Mouse (Mus musculus) heart, embryonic 15.5 days (tissue): ENCODE data around the gene Sat2. TPM values are rescaled to one million over a fixed set of nuclear protein-coding genes. Genes with fewer than 3 reads are reported as not detected.

ENCODE experiments used
- ATAC-seq: fragments of 200-750 bp; cut with Nextera tagmentation; replicated peaks from 2 replicates; pipeline ENCODE4 v1.8.0; 2017; ENCODE audit warnings: low read depth, moderate TSS enrichment; ENCODE audit not compliant: insufficient number of reproducible peaks, insufficient read depth, low FRiP score
- H3K27ac ChIP-seq: fragments of 300-500 bp; sonication (generic); 2 replicates; pipeline ENCODE4 v1.5.1; 2015; ENCODE audit warnings: mild to moderate bottlenecking, inconsistent platforms
- H3K27me3 ChIP-seq: fragments of 300-500 bp; sonication (generic); 2 replicates; pipeline ENCODE4 v1.6.1; 2015; ENCODE audit warnings: inconsistent platforms
- H3K36me3 ChIP-seq: fragments of 300-500 bp; sonication (generic); 2 replicates; pipeline ENCODE4 v1.6.1; 2015; ENCODE audit warnings: mild to moderate bottlenecking, inconsistent platforms
- H3K4me1 ChIP-seq: fragments of 300-500 bp; sonication (generic); replicated peaks from 2 replicates; pipeline ENCODE4 v1.6.1; 2015; ENCODE audit warnings: inconsistent platforms
- H3K4me2 ChIP-seq: fragments of 300-500 bp; sonication (generic); 2 replicates; pipeline ENCODE4 v1.6.1; 2015; ENCODE audit warnings: inconsistent platforms, mild to moderate bottlenecking, moderate library complexity
- H3K4me3 ChIP-seq: fragments of 300-500 bp; sonication (generic); 2 replicates; pipeline ENCODE4 v1.5.1; 2015; ENCODE audit warnings: mild to moderate bottlenecking, inconsistent platforms
- H3K9ac ChIP-seq: fragments of 300-500 bp; sonication (generic); 2 replicates; pipeline ENCODE4 v1.6.1; 2015; ENCODE audit warnings: mild to moderate bottlenecking, inconsistent platforms
- H3K9me3 ChIP-seq: fragments of 300-500 bp; sonication (generic); replicated peaks from 2 replicates; pipeline ENCODE4 v1.6.1; 2016; ENCODE audit warnings: inconsistent platforms
- WGBS: fragments of 180-500 bp; shearing (Covaris S2); methylation state at CpG from one replicate; pipeline ENCODE4 v1.1.7; 2015; ENCODE audit warnings: mixed read lengths; 5-methylcytosine and 5-hydroxymethylcytosine counted together
- polyA plus RNA-seq: library from polyadenylated mRNA; unstranded; fragments of >200 nt; fragmentation: Nextera tagmentation; extraction: Ambion mirVana; gene quantifications from 2 replicates; pipeline ENCODE4 v1.2.1, GENCODE M21; 2015

Gene Sat2
- polyA plus RNA-seq, 1 experiment from 2014 or later: 16.7 TPM

GRCm38 (mm10) chr11:69635471-69635870, 13.6 kb downstream of the Sat2 start:
- 79% methylated on average over 3 of the region's 3 CpGs for WGBS
- Histone ChIP-seq H3K4me1 (peaks cover 21% of the 10 kb centered on the region), H3K9me3 (no peaks in the 10 kb centered on the region), H3K4me2 (no peak overlapping the region), H3K4me3 (no peak overlapping the region), H3K27me3 (no peaks in the 10 kb centered on the region), H3K27ac (no peak overlapping the region), H3K9ac (no peak overlapping the region), H3K36me3 (peaks cover 17% of the 10 kb centered on the region)
- ATAC-seq: no peak

DNA sequence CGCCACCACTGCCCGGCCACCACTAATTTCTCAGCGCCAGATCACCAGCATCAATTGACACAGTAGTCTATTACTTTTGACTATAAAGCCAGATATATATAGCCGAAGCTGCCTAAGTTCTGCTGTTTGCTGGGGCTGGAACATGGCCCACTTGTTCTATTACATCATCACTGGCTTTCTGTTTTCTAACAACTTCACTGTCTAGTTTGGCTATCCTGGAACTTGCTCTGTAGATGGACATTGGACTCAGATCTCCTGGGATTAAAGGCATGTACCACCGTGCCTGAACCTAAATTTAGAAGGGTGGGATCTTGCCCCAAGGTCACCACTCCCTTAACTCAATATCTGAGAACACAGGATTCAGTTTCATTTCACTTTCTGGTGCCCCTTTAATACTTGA, 24.0 kb downstream of the Sat2 start:
- no peak for ATAC-seq
- Histone ChIP-seq H3K9ac (no peak overlapping the region), H3K4me1 (no peaks in the 10 kb centered on the region), H3K36me3 (peaks cover 92% of the 10 kb centered on the region), H3K9me3 (no peaks in the 10 kb centered on the region), H3K4me3 (no peak overlapping the region), H3K27ac (no peak overlapping the region), H3K27me3 (no peaks in the 10 kb centered on the region), H3K4me2 (no peak overlapping the region)
- 83% methylated on average over 5 of the region's 5 CpGs for WGBS

- Histone ChIP-seq H3K27me3 (no peaks in the 10 kb centered on the region), H3K4me2 (no peak overlapping the region), H3K4me1 (peaks cover 19% of the 10 kb centered on the region), H3K9me3 (no peaks in the 10 kb centered on the region), H3K4me3 (no peak overlapping the region), H3K27ac (no peak overlapping the region), H3K36me3 (peaks cover 76% of the 10 kb centered on the region), H3K9ac (no peak overlapping the region)
- 54% methylated on average over 5 of the region's 5 CpGs for WGBS
- no peak for ATAC-seq
Measured at GRCm38 (mm10) chr11:69653399-69653798, 31.6 kb downstream of the Sat2 start.

DNA sequence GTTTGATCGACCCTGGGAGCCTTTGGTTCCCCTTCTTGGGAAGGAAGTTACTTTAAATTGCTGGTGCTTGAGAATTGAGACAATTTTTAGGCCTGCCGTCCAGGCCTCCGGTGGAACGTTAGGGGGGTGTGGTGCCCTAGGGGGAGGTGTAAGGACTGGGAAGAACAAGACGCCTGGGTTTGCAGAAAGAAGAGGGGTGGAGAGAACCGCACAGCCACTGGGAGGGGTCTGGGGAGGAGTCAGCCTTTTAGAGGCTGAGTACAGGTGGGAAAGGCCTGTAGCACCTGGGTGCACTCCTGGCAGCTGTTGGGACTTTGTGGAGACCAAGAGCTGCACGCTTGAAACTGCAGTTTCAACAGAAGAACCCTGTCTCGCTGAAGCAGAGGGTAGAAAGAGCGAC, 32.9 kb downstream of the Sat2 start:
- no peak overlapping the region for H3K4me3 ChIP-seq

GRCm38 (mm10) chr11:69655264-69656064, 33.6 kb downstream of the Sat2 start, which contains the start of gene Sox15:
Sox15 (plus strand) TSS chr11:69655314.
- Histone ChIP-seq H3K9ac (peak within 1 kb of the TSS; percentile 32; the same call in 1 of the 2 replicates), H3K36me3 (peaks cover 74% of the 10 kb centered on the region), H3K4me3 (no peak within 1 kb of the TSS), H3K27me3 (no peaks in the 10 kb centered on the region), H3K4me2 (peak within 1 kb of the TSS; percentile 39; the same call in 1 of the 2 replicates), H3K9me3 (no peaks in the 10 kb centered on the region), H3K27ac (peak within 1 kb of the TSS; percentile 24; the same call in 1 of the 2 replicates), H3K4me1 (peaks cover 19% of the 10 kb centered on the region)
- ATAC-seq: 0 out of 2 replicates have a peak, but pooled peaks have one; percentile 55
- 20% methylated on average over 34 of the region's 34 CpGs for WGBS

More for the DNA sequence above, 32.9 kb downstream of the Sat2 start:
- no peak for ATAC-seq
- H3K27me3 ChIP-seq: no peaks in the 10 kb centered on the region
- H3K4me1 ChIP-seq: peaks cover 19% of the 10 kb centered on the region
- peak overlapping the region; percentile 24; the same call in 1 of the 2 replicates for H3K27ac ChIP-seq
- WGBS: 50% methylated on average over 9 of the region's 9 CpGs
- no peak overlapping the region for H3K9ac ChIP-seq
- no peaks in the 10 kb centered on the region for H3K9me3 ChIP-seq
- H3K4me2 ChIP-seq: no peak overlapping the region
- H3K36me3 ChIP-seq: peaks cover 74% of the 10 kb centered on the region

- WGBS: 72% methylated on average over 5 of the region's 5 CpGs
- Histone ChIP-seq H3K4me2 (no peak overlapping the region), H3K9ac (no peak overlapping the region; the same call in 1 of the 2 replicates), H3K27me3 (no peaks in the 10 kb centered on the region), H3K4me3 (no peak overlapping the region), H3K36me3 (peaks cover 68% of the 10 kb centered on the region), H3K27ac (no peak overlapping the region), H3K9me3 (no peaks in the 10 kb centered on the region), H3K4me1 (peaks cover 22% of the 10 kb centered on the region)
- no peak for ATAC-seq
Measured at GRCm38 (mm10) chr11:69656065-69656455, 34.2 kb downstream of the Sat2 start.

DNA sequence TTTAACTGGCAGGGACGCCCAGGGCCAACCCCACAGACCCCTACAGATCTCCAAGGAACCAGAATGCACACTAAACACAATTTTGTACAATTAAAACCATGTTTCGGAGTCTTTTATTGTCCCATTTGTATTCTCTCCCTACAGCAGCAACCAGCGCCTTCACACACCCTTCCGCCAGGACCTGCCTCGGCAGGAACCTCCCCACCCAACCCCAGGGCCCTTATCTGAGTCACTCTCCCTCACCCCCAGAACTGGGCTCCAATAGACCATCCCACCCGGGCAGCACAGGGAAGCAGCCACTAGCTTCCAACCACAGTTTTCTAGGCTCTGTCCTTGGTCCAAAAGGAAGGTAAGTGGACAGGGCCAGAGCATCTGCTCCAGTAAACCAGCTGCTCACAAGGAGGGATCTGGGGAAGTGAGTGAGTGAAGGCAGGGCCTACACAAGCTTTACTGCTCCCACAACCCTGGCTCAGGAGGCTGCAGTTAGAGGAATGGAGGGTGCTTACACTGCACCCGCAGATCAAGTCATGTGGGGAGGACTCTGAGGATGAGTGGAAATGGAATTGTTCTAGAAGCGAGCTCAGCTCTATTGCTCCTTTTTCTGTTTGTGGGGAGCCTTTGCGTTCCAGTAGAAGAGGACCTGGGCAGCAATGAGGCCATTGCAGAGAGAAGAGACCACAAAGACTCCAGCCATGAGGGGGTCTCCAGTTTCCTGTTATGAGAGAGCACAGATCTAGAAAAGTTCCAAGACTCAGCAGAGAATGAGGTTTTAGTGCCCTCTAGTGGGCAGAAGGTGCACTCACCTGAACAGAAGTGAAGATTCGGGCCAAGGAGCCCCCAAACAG, 35.0 kb downstream of the Sat2 start:
- H3K9me3 ChIP-seq: no peaks in the 10 kb centered on the region

DNA sequence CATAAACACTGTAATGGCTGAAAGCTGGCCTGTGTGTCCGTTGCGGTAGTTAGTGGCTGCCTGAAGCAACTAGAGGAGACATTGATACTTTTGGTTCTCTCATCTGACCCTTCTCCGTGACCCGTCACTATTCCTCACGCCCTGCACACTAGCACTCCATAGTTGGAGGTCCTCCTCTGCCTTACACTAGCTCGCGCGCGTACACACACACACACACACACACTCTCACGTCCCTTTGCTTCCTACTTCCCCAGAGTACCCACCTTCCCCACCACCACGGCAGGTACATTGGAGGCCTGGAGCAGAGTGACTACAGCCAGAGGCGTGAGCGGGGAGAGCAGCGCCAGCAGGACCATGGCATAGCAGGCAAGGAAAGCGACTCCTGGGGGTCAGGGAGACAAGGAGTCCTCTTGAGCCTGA, 35.6 kb downstream of the Sat2 start:
- Histone ChIP-seq H3K36me3 (peaks cover 53% of the 10 kb centered on the region), H3K27ac (no peak overlapping the region), H3K4me1 (peaks cover 29% of the 10 kb centered on the region), H3K27me3 (no peaks in the 10 kb centered on the region), H3K4me2 (no peak overlapping the region), H3K9ac (no peak overlapping the region), H3K4me3 (no peak overlapping the region), H3K9me3 (no peaks in the 10 kb centered on the region)
- WGBS: 82% methylated on average over 15 of the region's 15 CpGs
- no peak for ATAC-seq

More for the DNA sequence above, 35.0 kb downstream of the Sat2 start:
- Histone ChIP-seq H3K4me2 (no peak overlapping the region), H3K4me3 (no peak overlapping the region), H3K27me3 (no peaks in the 10 kb centered on the region), H3K9ac (no peak overlapping the region), H3K4me1 (peaks cover 29% of the 10 kb centered on the region), H3K27ac (no peak overlapping the region), H3K36me3 (peaks cover 60% of the 10 kb centered on the region)
- ATAC-seq: no peak
- 72% methylated on average over 10 of the region's 10 CpGs for WGBS

GRCm38 (mm10) chr11:69661221-69661881, 39.5 kb downstream of the Sat2 start:
- Histone ChIP-seq H3K27me3 (no peaks in the 10 kb centered on the region), H3K4me2 (peak overlapping the region; percentile 70), H3K4me1 (peaks cover 25% of the 10 kb centered on the region), H3K4me3 (peak overlapping the region; percentile 62), H3K9ac (peak overlapping the region; percentile 57), H3K9me3 (no peaks in the 10 kb centered on the region), H3K36me3 (peaks cover 61% of the 10 kb centered on the region), H3K27ac (peak overlapping the region; percentile 95)
- WGBS: 65% methylated on average over 3 of the region's 3 CpGs
- ATAC-seq: no peak

GRCm38 (mm10) chr11:69662213-69662966, 40.6 kb downstream of the Sat2 start, which contains the start of gene Mpdu1:
Mpdu1 (minus strand) TSS chr11:69662642.
- peak within 1 kb of the TSS; percentile 62 for H3K4me3 ChIP-seq
- H3K9ac ChIP-seq: peak within 1 kb of the TSS; percentile 57
- H3K27ac ChIP-seq: peak within 1 kb of the TSS; percentile 95
- ATAC-seq: peak; percentile 95
- whole genome bisulfite sequencing: under 1% methylated on average over 48 of the region's 48 CpGs
- H3K4me2 ChIP-seq: peak within 1 kb of the TSS; percentile 70
- no peaks in the 10 kb centered on the region for H3K9me3 ChIP-seq
- H3K36me3 ChIP-seq: peaks cover 58% of the 10 kb centered on the region
- peaks cover 20% of the 10 kb centered on the region for H3K4me1 ChIP-seq
- no peaks in the 10 kb centered on the region for H3K27me3 ChIP-seq
